Mouse (Mus musculus) forebrain, embryonic 11.5 days (tissue): ENCODE data around the gene Epb41. TPM values are rescaled to one million over a fixed set of nuclear protein-coding genes. Genes with fewer than 3 reads are reported as not detected.

Experiments used
- ATAC-seq: fragments of 200-750 bp; cut with Nextera tagmentation; replicated peaks from 2 replicates; pipeline ENCODE4 v1.8.0; 2017; ENCODE audit warnings: moderate TSS enrichment; ENCODE audit not compliant: low FRiP score
- DNase-seq: peaks from one replicate; pipeline ENCODE4 v3.0.0-alpha.2; 2017; ENCODE audit warnings: low spot score
- H3K27ac ChIP-seq: fragments of 300-500 bp; sonication (generic); 2 replicates; pipeline ENCODE4 v1.5.1; 2014; ENCODE audit warnings: low read depth, low read length
- H3K27me3 ChIP-seq: fragments of 300-500 bp; sonication (generic); 2 replicates; pipeline ENCODE4 v1.6.1; 2014; ENCODE audit warnings: mild to moderate bottlenecking, low read length, mixed read lengths; ENCODE audit not compliant: control insufficient read depth, insufficient read depth
- H3K36me3 ChIP-seq: fragments of 300-500 bp; sonication (generic); 2 replicates; pipeline ENCODE4 v1.6.1; 2014; ENCODE audit warnings: mild to moderate bottlenecking, low read length, moderate library complexity, mixed read lengths; ENCODE audit not compliant: control insufficient read depth, insufficient read depth
- H3K4me1 ChIP-seq: fragments of 300-500 bp; sonication (generic); replicated peaks from 2 replicates; pipeline ENCODE4 v1.6.1; 2014; ENCODE audit warnings: low read length, mixed read lengths; ENCODE audit not compliant: control insufficient read depth, insufficient read depth
- H3K4me2 ChIP-seq: fragments of 300-500 bp; sonication (generic); 2 replicates; pipeline ENCODE4 v1.6.1; 2014; ENCODE audit warnings: low read depth, mild to moderate bottlenecking, low read length, moderate library complexity, mixed read lengths; ENCODE audit not compliant: severe bottlenecking
- H3K4me3 ChIP-seq: fragments of 300-500 bp; sonication (generic); 2 replicates; pipeline ENCODE4 v1.5.1; 2014; ENCODE audit warnings: low read depth, low read length
- H3K9ac ChIP-seq: fragments of 300-500 bp; sonication (generic); 2 replicates; pipeline ENCODE4 v1.6.1; 2014; ENCODE audit warnings: low read length
- H3K9me3 ChIP-seq: fragments of 300-500 bp; sonication (generic); 2 replicates; pipeline ENCODE4 v1.6.1; 2016; ENCODE audit warnings: low read length, mixed read lengths; ENCODE audit not compliant: control insufficient read depth
- WGBS: fragments of 180-500 bp; shearing (Covaris S2); extraction: QIAGEN DNeasy Blood & Tissue Kit; methylation state at CpG from one replicate; pipeline ENCODE4 v1.1.7; 2014; 5-methylcytosine and 5-hydroxymethylcytosine counted together
- polyA plus RNA-seq: library from polyadenylated mRNA; unstranded; fragments of >200 nt; fragmentation: Nextera tagmentation; extraction: Ambion mirVana; gene quantifications from 2 replicates; pipeline ENCODE4 v1.2.1, GENCODE M21; 2014

Epb41 gene
- polyA plus RNA-seq, 1 experiment from 2014 or later: 145 TPM

- Histone ChIP-seq H3K27ac (no peak overlapping the region), H3K9me3 (no peaks in the 10 kb centered on the region), H3K36me3 (no peaks in the 10 kb centered on the region; the same call in 1 of the 2 replicates), H3K4me1 (no peaks in the 10 kb centered on the region; the same call in 1 of the 2 replicates), H3K9ac (no peak overlapping the region), H3K4me2 (no peak overlapping the region), H3K27me3 (no peaks in the 10 kb centered on the region), H3K4me3 (no peak overlapping the region)
- WGBS: 81% methylated on average over 6 of the region's 6 CpGs
- ATAC-seq: no peak
- DNase-seq: no peak
These were observed 189.7 kb downstream of the Epb41 start for GRCm38 (mm10) chr4:131885376-131885775.

DNA sequence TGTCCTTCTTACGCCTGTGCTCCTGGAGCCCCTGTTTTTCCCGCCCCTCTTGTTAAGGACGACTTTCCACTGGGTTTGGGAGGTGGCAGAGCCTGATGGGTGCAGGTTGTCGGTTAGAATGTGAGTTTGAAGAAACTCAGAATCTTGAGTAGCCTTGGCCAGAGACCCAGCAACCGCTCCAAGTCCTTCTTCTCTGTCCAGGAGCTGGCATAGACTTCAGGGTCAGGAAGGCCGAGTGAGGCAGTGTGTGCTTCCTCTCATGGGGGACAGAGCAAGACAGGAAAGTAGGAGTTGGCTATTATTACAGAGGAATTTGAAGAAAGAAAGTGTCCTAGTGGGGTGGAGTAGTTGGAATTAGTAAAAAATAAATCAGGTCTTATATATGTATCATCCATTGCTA lies 191.6 kb downstream of the Epb41 start:
- H3K27ac ChIP-seq: no peak overlapping the region
- no peaks in the 10 kb centered on the region; the same call in 1 of the 2 replicates for H3K36me3 ChIP-seq
- no peak overlapping the region for H3K9ac ChIP-seq
- no peak overlapping the region for H3K4me2 ChIP-seq
- DNase-seq: no peak
- ATAC-seq: no peak
- H3K27me3 ChIP-seq: no peaks in the 10 kb centered on the region
- H3K4me1 ChIP-seq: no peaks in the 10 kb centered on the region; the same call in 1 of the 2 replicates
- H3K4me3 ChIP-seq: no peak overlapping the region
- H3K9me3 ChIP-seq: no peaks in the 10 kb centered on the region
- WGBS: 78% methylated on average over 6 of the region's 6 CpGs

DNA sequence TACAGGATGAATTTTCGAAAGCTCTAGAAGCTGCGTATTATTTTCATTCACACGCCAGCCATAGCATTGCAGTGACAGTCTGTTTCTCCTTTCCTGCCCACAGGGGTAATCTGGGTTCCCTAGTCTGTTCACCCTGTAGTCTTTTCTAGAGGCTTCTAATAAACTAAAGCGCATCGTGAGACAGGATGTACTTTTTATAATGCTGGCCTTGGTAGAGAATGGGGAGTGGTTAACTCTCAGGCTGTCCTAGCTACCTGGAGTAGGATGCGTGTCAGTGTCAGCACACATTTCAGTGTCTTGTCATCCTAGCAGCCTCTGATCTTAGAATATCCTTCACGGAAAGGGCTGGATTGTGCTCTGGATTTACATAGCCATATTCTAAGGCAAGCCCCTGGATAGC lies 193.8 kb downstream of the Epb41 start:
- Histone ChIP-seq H3K4me3 (no peak overlapping the region), H3K4me2 (no peak overlapping the region), H3K36me3 (no peaks in the 10 kb centered on the region; the same call in 1 of the 2 replicates), H3K9me3 (no peaks in the 10 kb centered on the region), H3K4me1 (peaks cover 5% of the 10 kb centered on the region; the same call in 1 of the 2 replicates), H3K27me3 (no peaks in the 10 kb centered on the region), H3K27ac (no peak overlapping the region), H3K9ac (no peak overlapping the region)
- DNase-seq (no peak), ATAC-seq (no peak)
- 89% methylated on average over 7 of the region's 7 CpGs for WGBS

DNA sequence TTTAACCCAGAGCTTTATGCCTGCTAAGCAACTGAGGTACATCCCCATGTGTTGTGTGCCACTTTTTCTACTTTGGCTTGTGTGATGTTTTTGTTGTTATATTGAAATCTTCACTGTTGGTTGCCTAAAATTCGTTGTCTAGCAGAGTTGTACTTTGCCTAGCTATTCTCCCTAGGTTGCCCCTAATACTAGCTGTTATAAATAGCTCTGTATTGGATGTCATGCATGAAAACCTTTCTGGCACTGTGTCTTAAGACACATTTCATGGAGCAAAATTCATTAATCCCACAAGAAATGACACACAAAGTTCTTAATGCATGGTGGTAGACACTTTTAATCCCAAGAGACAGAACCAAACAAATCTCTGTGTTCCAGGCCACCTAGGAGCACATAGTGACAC lies 195.4 kb downstream of the Epb41 start:
- no peaks in the 10 kb centered on the region for H3K27me3 ChIP-seq
- no peak for ATAC-seq
- H3K4me3 ChIP-seq: no peak overlapping the region
- H3K4me1 ChIP-seq: peaks cover 6% of the 10 kb centered on the region; the same call in 1 of the 2 replicates
- WGBS: 91% methylated on average over 1 of the region's 1 CpGs
- no peaks in the 10 kb centered on the region for H3K9me3 ChIP-seq
- DNase-seq: no peak
- no peaks in the 10 kb centered on the region; the same call in 1 of the 2 replicates for H3K36me3 ChIP-seq
- no peak overlapping the region for H3K4me2 ChIP-seq
- H3K27ac ChIP-seq: no peak overlapping the region
- no peak overlapping the region for H3K9ac ChIP-seq

- ATAC-seq (no peak), DNase-seq (no peak)
- H3K27ac ChIP-seq: peak overlapping the region; percentile 2; the same call in 1 of the 2 replicates
- no peaks in the 10 kb centered on the region for H3K9me3 ChIP-seq
- H3K9ac ChIP-seq: peak overlapping the region; percentile 23; the same call in 1 of the 2 replicates
- H3K36me3 ChIP-seq: no peaks in the 10 kb centered on the region
- no peak overlapping the region for H3K4me3 ChIP-seq
- peaks cover 6% of the 10 kb centered on the region; the same call in 1 of the 2 replicates for H3K4me1 ChIP-seq
- peak overlapping the region; percentile 21; the same call in 1 of the 2 replicates for H3K4me2 ChIP-seq
- H3K27me3 ChIP-seq: no peaks in the 10 kb centered on the region
- WGBS: 78% methylated on average over 2 of the region's 2 CpGs
These were observed 198.3 kb downstream of the Epb41 start for GRCm38 (mm10) chr4:131876836-131877235.

DNA sequence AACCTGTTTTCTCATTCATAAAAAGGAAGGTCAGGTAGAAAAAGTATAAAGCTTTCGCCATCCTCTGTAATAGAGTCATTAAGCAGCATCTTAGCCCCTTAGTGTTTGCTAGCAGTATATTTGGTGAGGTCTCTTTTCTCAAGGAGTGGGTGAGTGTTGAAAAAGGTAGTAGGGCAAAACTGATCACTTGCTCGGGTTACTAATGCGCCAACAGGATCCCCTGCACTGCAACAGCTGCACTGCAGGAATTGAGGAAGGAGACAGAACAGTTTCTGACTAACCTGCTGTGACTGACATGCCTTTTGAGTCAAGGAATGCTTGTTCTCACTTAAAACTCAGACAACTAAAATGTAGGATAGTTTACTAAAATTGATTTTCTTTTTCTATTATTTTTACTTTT lies 199.9 kb downstream of the Epb41 start:
- no peak for ATAC-seq
- Histone ChIP-seq H3K4me2 (peak overlapping the region; percentile 93), H3K27me3 (no peaks in the 10 kb centered on the region), H3K4me3 (peak overlapping the region; percentile 95), H3K9ac (peak overlapping the region; percentile 100), H3K4me1 (peaks cover 6% of the 10 kb centered on the region; the same call in 1 of the 2 replicates), H3K36me3 (no peaks in the 10 kb centered on the region), H3K9me3 (no peaks in the 10 kb centered on the region), H3K27ac (no peak overlapping the region)
- no peak for DNase-seq
- 50% methylated on average over 3 of the region's 3 CpGs for WGBS

DNA sequence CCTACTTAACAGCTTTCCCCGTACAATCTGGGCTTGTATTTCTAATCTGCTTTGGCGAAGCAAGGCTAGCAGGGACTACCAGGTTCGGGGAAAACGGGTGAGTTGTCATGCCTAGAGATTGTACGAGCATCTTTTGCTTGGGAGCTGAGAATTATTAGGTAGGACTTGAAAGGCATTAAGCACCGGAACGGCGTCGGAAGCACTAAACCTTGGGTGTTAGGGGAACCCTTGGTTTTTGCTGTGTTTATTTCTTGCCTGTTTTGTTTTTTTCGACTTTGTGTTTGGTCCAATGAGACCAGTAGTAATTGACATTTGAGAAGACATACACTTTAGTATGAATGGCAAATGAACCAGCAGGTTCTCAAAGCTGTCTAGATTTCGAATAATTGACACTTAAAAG lies 200.6 kb downstream of the Epb41 start:
- Histone ChIP-seq H3K4me1 (peaks cover 6% of the 10 kb centered on the region; the same call in 1 of the 2 replicates), H3K36me3 (no peaks in the 10 kb centered on the region), H3K9ac (peak overlapping the region; percentile 100), H3K27me3 (no peaks in the 10 kb centered on the region), H3K4me3 (peak overlapping the region; percentile 95), H3K4me2 (peak overlapping the region; percentile 93), H3K9me3 (no peaks in the 10 kb centered on the region), H3K27ac (peak overlapping the region; percentile 100)
- WGBS: 6% methylated on average over 11 of the region's 11 CpGs
- ATAC-seq: no peak
- no peak for DNase-seq

DNA sequence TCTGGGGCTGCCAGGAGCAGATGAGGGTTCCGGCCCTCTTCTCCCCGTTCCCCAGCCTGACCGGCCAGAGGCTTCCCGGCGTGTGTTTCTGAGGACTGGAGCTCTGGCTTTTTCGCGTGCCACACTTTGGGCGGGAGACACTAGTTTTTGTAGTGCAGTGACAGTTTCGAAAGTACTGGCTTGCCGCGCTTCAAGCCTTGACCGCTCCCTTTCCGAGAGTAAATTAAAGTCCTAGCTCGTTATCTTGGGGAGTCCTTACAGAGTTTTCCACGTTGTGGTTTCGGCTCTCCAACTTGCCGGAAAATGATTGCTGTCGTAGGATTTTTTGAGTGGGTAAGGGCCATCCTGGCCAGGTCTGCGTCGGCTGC lies 201.0 kb downstream of the Epb41 start:
- H3K36me3 ChIP-seq: no peaks in the 10 kb centered on the region
- peak overlapping the region; percentile 93 for H3K4me2 ChIP-seq
- H3K27me3 ChIP-seq: no peaks in the 10 kb centered on the region
- H3K4me3 ChIP-seq: peak overlapping the region; percentile 95
- under 1% methylated on average over 20 of the region's 20 CpGs for WGBS
- no peak for DNase-seq
- peak overlapping the region; percentile 100 for H3K9ac ChIP-seq
- no peak for ATAC-seq
- peak overlapping the region; percentile 100 for H3K27ac ChIP-seq
- H3K9me3 ChIP-seq: no peaks in the 10 kb centered on the region
- peaks cover 6% of the 10 kb centered on the region; the same call in 1 of the 2 replicates for H3K4me1 ChIP-seq
